Mouse (Mus musculus) 3T3-L1 (cell line): ENCODE measurements around the gene Mdk.

Experiments
- DNase-seq: peaks from one replicate; pipeline ENCODE4 v3.0.0-alpha.2; 2015; ENCODE audit warnings: low read depth, low spot score

Mdk gene

DNA sequence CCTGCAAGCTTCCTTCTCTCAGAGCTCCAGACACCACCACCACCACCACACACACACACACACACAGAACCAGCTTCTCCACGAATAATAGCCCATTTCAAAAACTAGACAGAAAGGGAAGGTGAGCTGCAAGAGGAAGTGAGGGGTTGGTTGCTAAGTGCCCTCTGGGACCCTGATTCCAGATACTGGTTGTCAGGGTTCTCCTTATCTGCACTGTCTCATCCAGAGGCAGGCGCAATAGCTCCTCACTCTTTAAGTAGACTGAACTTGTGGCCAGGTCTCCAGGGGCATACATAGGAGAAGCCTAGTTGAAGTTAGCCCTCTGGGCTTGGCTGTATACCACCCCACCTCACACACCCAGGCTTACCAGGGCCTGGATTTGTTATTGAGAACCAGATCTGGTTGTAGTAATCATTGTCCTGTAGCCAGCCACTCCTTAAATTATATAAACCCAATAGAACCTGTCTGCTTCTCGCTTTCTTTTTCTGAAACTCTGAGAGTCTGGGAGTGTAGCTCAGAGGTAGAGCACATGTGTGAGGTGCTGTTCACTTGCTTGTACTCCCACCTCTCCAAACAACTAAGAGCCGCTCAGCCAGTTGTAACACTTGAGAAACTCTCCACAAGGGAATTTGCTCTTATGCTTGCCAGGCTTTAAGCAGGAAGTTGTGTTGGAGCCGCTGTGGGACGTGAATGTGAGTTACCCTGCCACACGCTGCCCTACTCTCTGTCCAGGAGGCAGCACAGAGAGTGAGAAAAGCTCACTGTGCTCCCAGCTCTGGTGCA is 18.6 kb downstream of the Mdk start:
- DNase-seq: no peak

DNA sequence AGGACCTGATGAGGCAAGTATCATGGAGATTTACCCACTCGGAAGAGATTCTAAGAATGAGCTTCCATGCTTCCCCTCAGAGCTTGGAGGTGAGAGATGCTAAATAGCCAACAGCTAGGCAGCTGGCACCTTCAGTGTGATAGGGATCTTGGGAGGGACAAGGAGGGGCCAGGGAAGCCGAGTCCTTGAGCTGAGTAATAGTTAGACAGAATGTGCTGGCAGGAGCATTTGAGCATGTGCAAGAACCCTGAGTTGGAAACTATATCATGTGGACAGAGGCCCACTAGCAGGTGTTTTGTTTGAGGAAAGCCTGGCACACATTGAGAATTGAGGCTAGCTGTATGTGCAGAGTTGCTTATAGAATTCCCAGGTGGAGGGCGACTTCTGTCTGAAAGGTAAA is 19.5 kb downstream of the Mdk start:
- no peak for DNase-seq

- no peak for DNase-seq
Observed at GRCm38 (mm10) chr2:91906141-91906540, 26.0 kb downstream of the Mdk start.

DNA sequence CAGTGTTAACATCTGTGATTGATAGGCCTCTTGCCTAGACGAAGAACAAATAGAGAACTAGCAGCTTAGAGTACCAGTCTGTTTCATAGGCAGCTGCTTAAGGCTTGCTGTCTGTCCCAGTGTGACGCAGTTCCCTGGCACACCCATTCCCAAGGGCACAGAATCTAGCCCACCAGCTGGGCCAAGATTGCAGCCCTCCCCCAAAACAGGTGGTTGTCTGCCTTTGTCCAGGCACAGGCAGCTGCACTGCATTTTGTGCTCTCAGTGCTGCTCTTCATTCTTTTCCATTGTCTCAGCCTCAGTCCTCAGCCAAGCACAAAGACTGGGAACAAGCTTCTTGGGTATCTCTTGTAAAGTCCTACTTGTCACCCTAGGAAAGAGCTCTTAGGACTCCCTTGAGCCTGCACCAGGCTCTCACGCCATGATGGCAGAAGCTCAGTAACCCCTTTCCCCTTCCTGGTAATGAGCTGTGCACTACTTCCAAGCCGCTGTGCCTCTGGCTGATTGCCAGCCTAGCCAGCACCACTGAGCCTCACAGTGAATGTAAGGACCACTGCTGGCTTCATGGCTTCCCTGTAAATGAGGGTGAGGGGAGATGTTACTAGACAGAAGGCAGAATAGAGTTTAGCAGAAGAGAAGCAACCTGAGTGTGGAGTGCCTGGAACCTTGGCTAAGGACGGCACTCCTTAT is 27.3 kb downstream of the Mdk start:
- no peak for DNase-seq

DNA sequence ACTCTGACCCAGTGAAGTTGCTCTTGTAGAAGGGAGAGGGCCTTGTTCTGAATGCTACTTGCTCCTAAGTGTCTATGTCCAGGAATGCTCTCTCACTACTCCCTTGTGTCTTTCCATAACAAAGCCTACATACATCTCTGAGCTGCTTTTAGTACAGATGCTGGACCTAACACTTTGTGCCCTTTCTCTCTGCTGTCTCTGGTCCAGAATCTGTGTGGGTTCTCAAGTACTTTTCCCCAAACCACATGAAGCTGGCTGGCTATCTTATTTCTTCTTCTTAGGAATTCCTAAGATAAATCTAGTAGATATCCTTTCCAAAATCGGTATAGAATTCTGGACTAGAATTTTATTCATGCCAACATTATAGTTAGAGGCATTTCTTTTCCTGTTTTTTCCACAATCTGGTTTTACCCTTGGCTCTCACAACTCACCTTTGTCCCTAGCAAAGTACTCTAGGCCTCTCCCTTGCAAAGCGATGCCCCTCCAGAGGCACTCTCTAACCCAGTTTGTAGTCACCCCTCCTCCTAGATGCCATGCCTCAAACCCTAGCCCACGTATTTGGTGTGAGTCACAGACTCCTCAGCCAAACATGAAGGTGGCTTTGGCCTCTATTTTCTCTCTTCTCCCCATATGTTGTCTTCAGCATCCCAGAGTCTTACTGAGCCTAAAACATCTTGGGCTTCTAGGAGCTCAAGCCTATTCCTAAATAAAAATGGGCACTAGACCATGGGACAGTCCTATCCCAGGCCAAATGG is 28.7 kb downstream of the Mdk start:
- DNase-seq: peak; percentile 42

GRCm38 (mm10) chr2:91902336-91902735 is 29.8 kb downstream of the Mdk start:
- DNase-seq: no peak

- no peak for DNase-seq
Observed at GRCm38 (mm10) chr2:91900431-91900830, 31.7 kb downstream of the Mdk start.

GRCm38 (mm10) chr2:91899141-91899540 is 33.0 kb downstream of the Mdk start:
- DNase-seq: no peak

GRCm38 (mm10) chr2:91897968-91898367 is 34.1 kb downstream of the Mdk start:
- DNase-seq: no peak

DNA sequence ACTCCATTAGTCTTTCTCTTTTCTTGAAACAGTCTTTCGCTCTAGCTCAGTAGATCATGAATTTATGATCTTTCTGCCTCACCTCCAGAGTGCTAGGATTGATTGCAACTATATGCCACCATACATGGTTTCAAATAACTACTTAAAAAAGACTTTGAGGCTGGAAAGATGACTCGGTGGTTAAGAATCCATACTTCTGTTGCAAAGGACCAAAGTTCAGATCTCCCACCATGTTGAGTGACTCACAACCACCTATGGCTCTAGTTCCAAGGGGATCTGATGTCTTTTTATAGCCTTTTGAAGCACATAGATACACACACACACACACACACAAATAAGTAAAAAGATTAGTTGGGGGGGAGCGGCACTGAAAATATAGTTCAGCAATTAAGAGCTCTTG is 36.7 kb downstream of the Mdk start:
- DNase-seq: peak; percentile 92

DNA sequence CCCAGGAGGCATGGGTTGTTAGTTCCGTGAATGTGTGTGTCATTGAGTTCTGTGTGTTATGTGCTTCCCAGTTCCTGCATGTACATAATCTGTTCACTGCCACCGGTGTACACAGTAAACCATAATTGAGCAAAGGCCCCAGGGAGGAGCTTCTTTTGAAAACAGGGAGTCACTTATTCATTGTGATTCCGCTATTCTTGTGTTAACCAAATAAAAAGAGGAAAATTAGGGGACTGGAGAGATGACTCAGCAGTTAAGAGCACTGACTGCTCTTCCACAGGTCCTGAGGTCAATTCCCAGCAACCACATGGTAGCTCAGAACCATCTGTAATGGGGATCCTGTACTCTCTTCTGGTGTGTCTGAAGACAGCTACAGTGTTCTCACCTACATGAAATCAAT is 37.4 kb downstream of the Mdk start:
- DNase-seq: peak; percentile 60

DNA sequence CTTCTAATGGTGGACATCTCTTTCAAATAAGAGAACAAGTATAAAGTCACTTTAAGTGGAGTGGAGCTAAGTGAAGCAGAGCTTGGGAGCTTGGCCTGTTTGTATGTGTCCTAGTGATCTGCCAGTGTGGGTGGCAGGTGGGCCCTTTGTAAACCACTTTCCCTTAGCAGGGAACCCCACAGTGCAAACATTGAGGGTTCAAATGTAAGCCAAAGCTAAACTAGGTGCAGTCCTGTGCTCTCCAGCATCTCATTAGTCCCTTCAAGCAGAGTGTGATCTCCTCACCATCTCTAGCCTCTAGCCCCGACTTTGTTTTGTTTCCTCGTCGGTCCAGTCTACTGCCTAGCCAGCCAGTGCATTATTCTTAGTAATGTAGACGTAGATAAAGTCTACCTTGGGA is 47.5 kb downstream of the Mdk start:
- no peak for DNase-seq

DNA sequence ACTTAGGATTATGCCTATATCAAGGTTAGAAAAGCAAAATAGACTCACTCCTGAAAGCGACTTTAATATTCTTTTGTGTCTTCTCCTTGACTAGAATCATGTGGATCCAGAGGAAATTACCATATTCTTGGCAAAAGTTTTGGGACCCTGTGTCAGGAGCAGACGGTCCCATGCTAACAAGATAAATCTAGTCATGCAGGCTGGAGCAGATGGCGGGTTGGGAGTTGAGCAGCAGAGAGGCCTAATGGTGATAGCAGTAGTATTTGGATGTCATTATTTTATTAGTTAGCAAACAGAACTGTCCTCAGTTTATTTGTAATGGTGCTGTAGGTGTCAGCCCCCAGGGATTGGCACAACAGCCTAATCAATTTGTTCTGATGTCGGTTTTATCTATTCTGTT is 48.1 kb downstream of the Mdk start:
- DNase-seq: no peak
